Mouse (Mus musculus) testis, adult 2 months (tissue): ENCODE data around the gene Map3k14.

Experiments
- CTCF ChIP-seq: fragments of 200-500 bp; IDR thresholded peaks from 2 replicates; pipeline ENCODE4 v1.5.1; 2012; ENCODE audit warnings: low read depth, mild to moderate bottlenecking, inconsistent platforms, low read length, moderate library complexity; ENCODE audit not compliant: control insufficient read depth, insufficient read depth, insufficient replicate concordance
- POLR2A ChIP-seq: fragments of 200-500 bp; IDR thresholded peaks from 2 replicates; pipeline ENCODE4 v1.6.1; 2012; ENCODE audit warnings: low read depth, mild to moderate bottlenecking, inconsistent platforms, low read length, moderate library complexity; ENCODE audit not compliant: control insufficient read depth

GRCm38 (mm10) chr11:103235702-103236101, 31.6 kb downstream of the Map3k14 start:
- no peak for TF ChIP-seq CTCF
- TF ChIP-seq POLR2A = no peak
